Mouse (Mus musculus) hematopoietic stem cell, adult 5-6 weeks (primary cell): ENCODE data around the gene Vmn1r236. TPM values are rescaled to one million over a fixed set of nuclear protein-coding genes. Genes with fewer than 3 reads are reported as not detected.

Experiments
- ATAC-seq, 2 experiments: fragments of 125-278 bp in 1 of 2; replicated peaks in 1 of 2; 2 replicates each; pipeline ENCODE4 v1.8.0; 2016 to 2017; ENCODE audit warnings: inconsistent platforms in 2 of 2, mild to moderate bottlenecking in 2 of 2, moderate number of reproducible peaks in 2 of 2, low read depth in 1 of 2, moderate TSS enrichment in 1 of 2; ENCODE audit not compliant: low FRiP score in 2 of 2, poor library complexity in 2 of 2, severe bottlenecking in 2 of 2, insufficient read depth in 1 of 2, low TSS enrichment in 1 of 2
- total RNA-seq: library from RNA; stranded (forward); fragments of 172-1452, 232-1000 nt; gene quantifications from 2 replicates; pipeline ENCODE4 v1.2.3, GENCODE M21; 2017

Vmn1r236 gene
- not detected in 2 replicates for total RNA-seq

- no peak for ATAC-seq
These were observed at the start of gene Vmn1r236 for GRCm38 (mm10) chr17:21282642-21283041. Gene Vmn1r236 (plus strand): TSS chr17:21282942.

GRCm38 (mm10) chr17:21256111-21256510 lies 26.6 kb upstream of the Vmn1r236 start, which contains the start of gene Vmn1r235:
Gene Vmn1r235 (plus strand): TSS chr17:21256411.
- no peak for ATAC-seq

GRCm38 (mm10) chr17:21272103-21272502 lies 10.6 kb upstream of the Vmn1r236 start:
- ATAC-seq: peak; percentile 59 to 76; a peak in 3 of 4 replicates

- no peak for ATAC-seq
These were observed 1.7 kb downstream of the Vmn1r236 start for GRCm38 (mm10) chr17:21284395-21284794.

- no peak for ATAC-seq
These were observed 7.0 kb downstream of the Vmn1r236 start for GRCm38 (mm10) chr17:21289695-21290094.

GRCm38 (mm10) chr17:21311565-21311964 lies 28.8 kb downstream of the Vmn1r236 start, which contains the start of gene Vmn1r237:
Gene Vmn1r237 (plus strand): TSS chr17:21311865.
- no peak for ATAC-seq

Other genes with a start within 250 kb of the Vmn1r236 start
- not detected in 2 replicates for gene Vmn1r234, start 56.9 kb upstream of the Vmn1r236 start, total RNA-seq
- gene Vmn1r235, start 26.5 kb upstream of the Vmn1r236 start, total RNA-seq: not detected in 2 replicates
- gene Vmn1r237, start 28.9 kb downstream of the Vmn1r236 start, total RNA-seq: not detected in 2 replicates
- 17.1 and 24.3 TPM in 2 replicates for gene Zfp677, start 100.8 kb downstream of the Vmn1r236 start, total RNA-seq
- gene Zfp54, start 140.3 kb downstream of the Vmn1r236 start, total RNA-seq: 5.3 and 8.1 TPM in 2 replicates
- 18.8 and 21.4 TPM in 2 replicates for gene Zfp51, start 167.4 kb downstream of the Vmn1r236 start, total RNA-seq
- gene Zfp53, start 206.1 kb downstream of the Vmn1r236 start, total RNA-seq: 19.3 and 19.5 TPM in 2 replicates